Mouse (Mus musculus): ENCODE measurements at regions not wholly inside any gene's neighbourhood (a gene's known extent, or its start where the extent isn't known, plus 50 kb on each side); places are given as distances from the start of the nearest gene placed in this dataset.

GRCm38 (mm10) chr16:77665781-77666180 lies 63.9 kb upstream of the Gm11146 start:
- TF ChIP-seq CTCF (IDR thresholded peaks at IDR 0.05; ENCODE audit: low read depth, low read length) (no peak), TAL1 (conservative IDR thresholded peaks at IDR 0.05; ENCODE audit: low read depth, low read length) (no peak), GATA1 (IDR thresholded peaks at IDR 0.05; ENCODE audit: borderline replicate concordance, low read length) (no peak), POLR2AphosphoS5 (IDR thresholded peaks at IDR 0.05; ENCODE audit: insufficient replicate concordance, low read depth, low read length) (no peak)

All from G1E (cell line).